16 mouse cellular contexts compared by ENCODE assay signal in the genomic region with DNA sequence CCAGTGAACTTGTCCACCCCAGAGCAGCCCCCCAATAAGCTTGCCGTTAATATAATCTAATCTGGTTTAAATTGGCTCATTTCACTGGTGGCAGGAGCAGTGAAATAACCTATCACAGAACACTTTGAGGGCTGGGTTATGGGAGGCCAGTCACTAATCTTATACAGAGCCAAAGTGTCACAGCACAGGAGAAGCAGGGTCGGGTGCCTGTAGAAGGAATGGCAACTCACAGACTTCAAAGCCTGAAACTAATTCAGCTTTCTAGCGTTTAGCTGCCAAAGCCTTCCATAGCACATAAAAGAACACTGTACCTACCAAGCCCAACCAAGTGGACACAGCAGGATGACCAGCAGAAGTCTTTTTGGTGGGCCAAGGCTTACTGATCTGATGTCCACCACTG.
"Had no signal": no experiment of that assay in that cellular context is flagged by ENCODE, and none has a peak within 500 bp of the region (broad histone marks: within the 10 kb centered on the region; RNA-seq: fewer than 3 reads in every experiment).

No protein-coding gene starts in this region.

- DNase-seq: kidney, postnatal 10 days; kidney, postnatal 36 days; layer of hippocampus, postnatal 36 days; liver, postnatal 0 days; lung, embryonic 14.5 days; lung, postnatal 36 days; midbrain, embryonic 14.5 days; thymus, adult 2 months; thymus, postnatal 14 days; thymus, postnatal 4 days had no signal

- H3K27me3 ChIP-seq: kidney, embryonic 15.5 days; megakaryocyte, embryonic 14.5 days had no signal

- H3K9me3 ChIP-seq: kidney, embryonic 15.5 days; megakaryocyte, embryonic 14.5 days had no signal

- H3K4me3 ChIP-seq: kidney, embryonic 15.5 days; left cerebral cortex, adult 2 months; megakaryocyte, embryonic 14.5 days had no signal

- H3K4me2 ChIP-seq: kidney, embryonic 15.5 days; lung, embryonic 14.5 days; midbrain, embryonic 11.5 days had no signal

- H3K9ac ChIP-seq: kidney, embryonic 15.5 days; liver, embryonic 14.5 days; liver, postnatal 0 days; lung, embryonic 14.5 days had no signal

- H3K27ac ChIP-seq: left cerebral cortex, adult 2 months; liver, embryonic 14.5 days had no signal

- ATAC-seq: lung, postnatal 0 days had no signal

- H3K4me1 ChIP-seq: kidney, embryonic 15.5 days had no signal
